Mouse (Mus musculus): ENCODE results near the gene Chmp6. TPM values are rescaled to one million over a fixed set of nuclear protein-coding genes. Genes with fewer than 3 reads are reported as not detected.

Chmp6 gene
- polyA plus RNA-seq, 1 experiment from 2014 or later: 94.0 TPM

DNA sequence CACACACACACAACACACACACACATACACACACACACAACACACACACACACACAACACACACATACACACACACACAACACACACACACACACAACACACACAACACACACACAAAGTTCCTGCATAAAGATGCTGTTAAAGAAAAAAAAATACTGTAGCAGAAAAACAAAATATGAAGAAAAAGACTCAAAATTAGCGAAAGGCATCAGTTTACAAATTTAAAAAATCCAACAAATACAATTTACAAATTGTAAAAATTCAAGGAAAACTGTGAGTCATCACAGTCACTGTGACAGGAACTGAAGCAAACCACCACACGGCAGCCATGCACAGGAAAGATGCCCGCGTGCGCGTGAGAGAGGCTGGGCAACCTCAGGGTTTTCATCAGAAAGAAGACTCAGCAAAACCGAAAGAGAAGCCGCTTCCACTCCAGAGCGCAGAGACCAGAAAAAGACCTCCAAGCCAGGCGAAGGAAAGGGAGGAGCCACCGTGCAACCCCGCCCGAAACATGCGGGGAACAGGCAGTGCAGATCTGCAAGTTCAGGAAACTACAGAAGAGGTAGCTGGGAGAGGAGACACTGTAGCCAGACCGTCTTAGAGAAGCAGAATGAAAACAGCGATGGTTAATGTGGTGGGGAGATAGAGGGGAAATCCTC lies 14.9 kb downstream of the Chmp6 start:
- 66% methylated on average over 16 of the region's 16 CpGs for WGBS
- Histone ChIP-seq H3K4me3 (ENCODE audit: low read length) (no peak overlapping the region), H3K4me1 (ENCODE audit: control insufficient read depth, insufficient read depth, low read length) (peaks cover 4% of the 10 kb centered on the region; the same call in 1 of the 2 replicates), H3K27me3 (ENCODE audit: control insufficient read depth, insufficient read depth, low read length) (no peaks in the 10 kb centered on the region), H3K27ac (ENCODE audit: low read depth, low read length) (no peak overlapping the region), H3K4me2 (replicated peaks; ENCODE audit: low read depth, low read length) (no peak overlapping the region), H3K9ac (ENCODE audit: low read depth, low read length) (no peak overlapping the region), H3K9me3 (ENCODE audit: control insufficient read depth, low read length) (no peaks in the 10 kb centered on the region), H3K36me3 (ENCODE audit: control insufficient read depth, insufficient read depth, low read length) (no peaks in the 10 kb centered on the region)
- no peak for ATAC-seq (ENCODE audit: low FRiP score, low TSS enrichment)

DNA sequence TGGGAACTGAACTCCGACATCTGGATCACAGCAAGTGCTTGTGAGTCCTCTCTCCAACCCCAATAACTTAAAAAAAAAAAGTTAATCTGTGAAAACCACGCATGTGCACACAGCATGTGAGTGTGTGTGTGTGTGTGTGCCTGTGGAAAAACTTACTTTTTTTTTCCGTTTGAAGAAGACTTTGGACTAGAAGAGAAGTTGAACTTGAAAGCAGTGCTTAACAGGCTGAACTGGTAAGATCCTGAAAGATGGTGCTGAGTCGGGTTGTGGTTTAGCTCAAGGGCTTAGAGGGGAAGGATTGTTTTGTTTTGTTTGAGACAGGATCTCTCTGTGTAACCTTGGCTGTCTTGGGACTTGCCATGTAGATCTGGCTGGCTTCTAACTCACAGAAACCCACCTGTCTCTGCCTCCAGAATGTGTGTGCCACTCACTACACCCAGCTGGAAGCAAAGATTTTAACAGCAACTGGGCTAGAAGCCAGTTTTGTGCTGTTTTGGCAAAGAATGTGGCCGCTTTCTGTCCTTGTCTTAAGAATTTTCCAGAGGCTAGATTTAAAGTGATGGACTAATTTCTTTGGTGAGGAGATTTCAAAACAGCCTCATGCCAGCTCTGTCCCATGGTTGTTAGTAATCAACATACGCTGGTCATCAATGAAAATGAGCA lies 16.5 kb downstream of the Chmp6 start:
- no peaks in the 10 kb centered on the region; the same call in 1 of the 2 replicates for H3K36me3 ChIP-seq (ENCODE audit: control insufficient read depth, insufficient read depth, low read length)
- no peak overlapping the region for H3K4me3 ChIP-seq (ENCODE audit: low read length)
- H3K27me3 ChIP-seq (ENCODE audit: control insufficient read depth, insufficient read depth, low read length): no peaks in the 10 kb centered on the region
- WGBS: 86% methylated on average over 6 of the region's 6 CpGs
- ATAC-seq (ENCODE audit: low FRiP score, low TSS enrichment): no peak
- H3K4me2 ChIP-seq (replicated peaks; ENCODE audit: low read depth, low read length): no peak overlapping the region
- H3K9me3 ChIP-seq (ENCODE audit: control insufficient read depth, low read length): no peaks in the 10 kb centered on the region
- H3K4me1 ChIP-seq (ENCODE audit: control insufficient read depth, insufficient read depth, low read length): peaks cover 4% of the 10 kb centered on the region; the same call in 1 of the 2 replicates
- no peak overlapping the region for H3K27ac ChIP-seq (ENCODE audit: low read depth, low read length)
- H3K9ac ChIP-seq (ENCODE audit: low read depth, low read length): no peak overlapping the region

DNA sequence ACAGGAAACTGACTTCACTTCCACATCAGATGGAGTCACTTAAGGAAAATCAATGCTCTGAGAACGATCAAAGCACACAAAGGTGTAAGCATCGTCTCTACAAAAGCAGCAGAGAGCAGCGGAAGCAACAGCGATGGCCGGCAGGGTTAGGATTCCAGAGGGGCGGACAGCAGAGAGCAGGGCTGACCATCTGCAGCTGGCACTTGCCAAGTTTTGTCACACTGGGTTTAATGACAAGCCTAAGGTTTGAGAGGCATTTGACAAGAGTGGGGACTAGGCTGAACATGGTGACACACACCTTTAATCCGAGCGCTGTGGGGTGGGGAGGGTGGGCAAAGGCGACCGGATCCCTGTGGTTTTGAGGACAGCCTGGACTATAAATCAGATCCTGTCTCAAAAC lies 18.6 kb downstream of the Chmp6 start:
- H3K36me3 ChIP-seq (ENCODE audit: control insufficient read depth, insufficient read depth, low read length): no peaks in the 10 kb centered on the region; the same call in 1 of the 2 replicates
- no peaks in the 10 kb centered on the region for H3K27me3 ChIP-seq (ENCODE audit: control insufficient read depth, insufficient read depth, low read length)
- H3K9me3 ChIP-seq (ENCODE audit: control insufficient read depth, low read length): no peaks in the 10 kb centered on the region
- 45% methylated on average over 10 of the region's 10 CpGs for WGBS
- H3K4me1 ChIP-seq (ENCODE audit: control insufficient read depth, insufficient read depth, low read length): peaks cover 4% of the 10 kb centered on the region
- H3K4me3 ChIP-seq (ENCODE audit: low read length): no peak overlapping the region
- no peak for ATAC-seq (ENCODE audit: low FRiP score, low TSS enrichment)
- no peak overlapping the region for H3K27ac ChIP-seq (ENCODE audit: low read depth, low read length)
- H3K4me2 ChIP-seq (replicated peaks; ENCODE audit: low read depth, low read length): peak overlapping the region; percentile 21; the same call in 1 of the 2 replicates
- 0 out of 2 replicates have a peak overlapping the region, but pooled peaks have one; percentile 31 for H3K9ac ChIP-seq (ENCODE audit: low read depth, low read length)

DNA sequence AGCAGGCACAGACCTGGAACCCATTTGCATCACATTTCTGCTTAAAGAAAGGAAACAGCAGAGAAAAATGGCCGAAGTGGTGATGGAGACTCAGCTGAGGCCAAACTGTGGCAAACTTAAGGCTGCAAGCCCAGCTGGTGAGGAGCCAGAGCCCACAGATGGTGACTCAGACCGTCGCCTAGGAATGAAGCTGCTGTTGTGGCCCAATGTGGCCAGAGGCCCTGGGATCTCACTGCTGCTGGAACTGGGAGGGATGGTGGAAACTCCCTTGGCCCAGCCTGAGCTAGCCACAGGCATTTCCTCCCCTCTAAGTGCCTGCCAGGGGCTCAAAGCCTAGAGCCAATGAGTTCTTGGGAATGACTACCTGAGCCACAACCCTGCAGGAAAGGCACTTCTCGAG lies 19.9 kb downstream of the Chmp6 start:
- WGBS: 68% methylated on average over 4 of the region's 4 CpGs
- Histone ChIP-seq H3K4me3 (ENCODE audit: low read length) (no peak overlapping the region), H3K4me2 (replicated peaks; ENCODE audit: low read depth, low read length) (no peak overlapping the region), H3K9me3 (ENCODE audit: control insufficient read depth, low read length) (no peaks in the 10 kb centered on the region), H3K9ac (ENCODE audit: low read depth, low read length) (no peak overlapping the region), H3K4me1 (ENCODE audit: control insufficient read depth, insufficient read depth, low read length) (peaks cover 14% of the 10 kb centered on the region), H3K27ac (ENCODE audit: low read depth, low read length) (no peak overlapping the region), H3K27me3 (ENCODE audit: control insufficient read depth, insufficient read depth, low read length) (no peaks in the 10 kb centered on the region), H3K36me3 (ENCODE audit: control insufficient read depth, insufficient read depth, low read length) (no peaks in the 10 kb centered on the region; the same call in 1 of the 2 replicates)
- no peak for ATAC-seq (ENCODE audit: low FRiP score, low TSS enrichment)

DNA sequence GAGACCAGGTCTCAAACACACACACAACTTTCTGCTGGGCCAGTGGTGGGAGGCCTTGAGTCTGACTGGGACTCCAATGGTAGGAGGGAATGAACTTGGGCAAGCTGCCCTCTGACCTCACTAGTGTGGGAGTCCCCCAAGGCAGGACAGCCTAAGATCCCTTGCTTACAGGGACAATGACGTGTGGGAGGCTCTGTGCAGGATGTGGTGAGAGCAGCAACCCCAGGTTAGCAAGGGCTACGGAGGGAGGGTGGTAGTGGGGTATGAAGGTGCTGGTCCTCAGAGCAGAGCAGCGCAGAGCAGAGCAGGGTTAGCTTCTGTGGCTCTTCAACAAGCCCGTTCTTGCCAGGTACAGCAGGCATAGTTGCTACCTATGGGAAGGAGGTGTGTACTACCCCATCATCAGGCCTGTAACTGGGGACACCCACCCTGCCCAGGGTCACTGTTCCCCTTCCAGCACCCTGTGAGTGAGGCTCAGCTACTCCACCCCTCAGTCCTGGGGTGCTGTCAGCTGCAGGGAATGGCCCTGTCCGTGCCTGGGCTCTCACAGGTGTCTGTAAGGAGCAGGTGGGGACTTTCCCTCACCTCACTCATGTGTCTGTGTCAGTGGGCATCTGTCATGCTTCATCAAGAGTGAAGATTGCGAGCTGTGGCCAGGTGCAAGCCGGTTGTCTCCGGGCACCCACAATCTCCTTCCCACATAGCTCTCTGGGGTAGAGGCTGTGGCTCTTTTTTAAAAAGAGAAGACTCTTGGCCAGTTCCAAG lies 20.8 kb downstream of the Chmp6 start:
- H3K9me3 ChIP-seq (ENCODE audit: control insufficient read depth, low read length): no peaks in the 10 kb centered on the region
- H3K36me3 ChIP-seq (ENCODE audit: control insufficient read depth, insufficient read depth, low read length): no peaks in the 10 kb centered on the region; the same call in 1 of the 2 replicates
- 74% methylated on average over 8 of the region's 8 CpGs for WGBS
- no peak overlapping the region for H3K9ac ChIP-seq (ENCODE audit: low read depth, low read length)
- no peak overlapping the region for H3K4me2 ChIP-seq (replicated peaks; ENCODE audit: low read depth, low read length)
- no peak overlapping the region for H3K27ac ChIP-seq (ENCODE audit: low read depth, low read length)
- H3K4me1 ChIP-seq (ENCODE audit: control insufficient read depth, insufficient read depth, low read length): peaks cover 23% of the 10 kb centered on the region
- ATAC-seq (ENCODE audit: low FRiP score, low TSS enrichment): no peak
- no peak overlapping the region for H3K4me3 ChIP-seq (ENCODE audit: low read length)
- H3K27me3 ChIP-seq (ENCODE audit: control insufficient read depth, insufficient read depth, low read length): no peaks in the 10 kb centered on the region

DNA sequence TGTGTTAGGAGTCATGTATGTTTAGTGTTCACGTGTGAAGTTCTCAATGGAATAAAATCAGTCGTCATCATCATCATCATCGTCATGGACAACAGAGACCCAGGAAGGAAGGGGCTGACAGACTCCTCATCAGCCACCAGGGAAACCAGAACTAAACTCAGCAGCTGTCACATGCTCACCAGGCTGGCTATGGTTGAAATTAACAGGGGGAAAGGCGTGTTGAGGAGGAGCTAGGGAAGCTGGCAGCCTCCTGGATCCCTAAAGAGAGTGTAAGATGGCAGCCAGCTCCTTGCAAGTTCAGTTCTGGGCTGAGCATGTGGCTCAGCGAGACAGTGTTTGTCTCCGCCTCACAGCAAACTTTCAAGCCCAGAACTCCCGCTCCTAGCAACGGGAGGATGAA lies 21.5 kb downstream of the Chmp6 start:
- no peak overlapping the region for H3K9ac ChIP-seq (ENCODE audit: low read depth, low read length)
- no peaks in the 10 kb centered on the region; the same call in 1 of the 2 replicates for H3K36me3 ChIP-seq (ENCODE audit: control insufficient read depth, insufficient read depth, low read length)
- H3K27ac ChIP-seq (ENCODE audit: low read depth, low read length): no peak overlapping the region
- no peak overlapping the region for H3K4me2 ChIP-seq (replicated peaks; ENCODE audit: low read depth, low read length)
- H3K4me1 ChIP-seq (ENCODE audit: control insufficient read depth, insufficient read depth, low read length): peaks cover 31% of the 10 kb centered on the region
- no peaks in the 10 kb centered on the region for H3K9me3 ChIP-seq (ENCODE audit: control insufficient read depth, low read length)
- 82% methylated on average over 8 of the region's 8 CpGs for WGBS
- no peak for ATAC-seq (ENCODE audit: low FRiP score, low TSS enrichment)
- H3K4me3 ChIP-seq (ENCODE audit: low read length): no peak overlapping the region
- no peaks in the 10 kb centered on the region for H3K27me3 ChIP-seq (ENCODE audit: control insufficient read depth, insufficient read depth, low read length)

DNA sequence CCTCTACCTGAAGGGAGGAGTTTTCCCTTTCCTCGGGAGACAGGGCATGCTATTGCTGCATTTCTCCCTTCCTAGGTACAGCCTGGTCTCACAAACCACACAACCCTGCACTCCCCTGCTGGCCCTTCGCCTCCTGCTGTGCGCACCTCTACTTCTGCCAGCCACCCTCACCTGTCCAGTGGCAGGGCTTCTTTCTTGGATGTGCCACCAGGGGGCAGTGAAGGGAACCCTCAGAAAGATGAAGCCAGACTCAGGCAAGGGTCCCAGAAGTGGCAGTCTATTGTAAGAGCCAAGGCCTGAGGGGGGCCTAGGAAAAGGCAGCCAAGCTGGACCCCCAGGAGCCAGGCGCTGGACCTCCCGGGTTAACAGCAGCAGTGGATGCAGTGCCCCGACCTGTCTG lies 22.2 kb downstream of the Chmp6 start:
- no peak overlapping the region for H3K9ac ChIP-seq (ENCODE audit: low read depth, low read length)
- WGBS: 31% methylated on average over 6 of the region's 6 CpGs
- H3K27me3 ChIP-seq (ENCODE audit: control insufficient read depth, insufficient read depth, low read length): no peaks in the 10 kb centered on the region
- H3K36me3 ChIP-seq (ENCODE audit: control insufficient read depth, insufficient read depth, low read length): no peaks in the 10 kb centered on the region; the same call in 1 of the 2 replicates
- H3K4me2 ChIP-seq (replicated peaks; ENCODE audit: low read depth, low read length): no peak overlapping the region
- H3K27ac ChIP-seq (ENCODE audit: low read depth, low read length): no peak overlapping the region
- no peak overlapping the region for H3K4me3 ChIP-seq (ENCODE audit: low read length)
- H3K4me1 ChIP-seq (ENCODE audit: control insufficient read depth, insufficient read depth, low read length): peaks cover 38% of the 10 kb centered on the region
- no peak for ATAC-seq (ENCODE audit: low FRiP score, low TSS enrichment)
- H3K9me3 ChIP-seq (ENCODE audit: control insufficient read depth, low read length): no peaks in the 10 kb centered on the region

DNA sequence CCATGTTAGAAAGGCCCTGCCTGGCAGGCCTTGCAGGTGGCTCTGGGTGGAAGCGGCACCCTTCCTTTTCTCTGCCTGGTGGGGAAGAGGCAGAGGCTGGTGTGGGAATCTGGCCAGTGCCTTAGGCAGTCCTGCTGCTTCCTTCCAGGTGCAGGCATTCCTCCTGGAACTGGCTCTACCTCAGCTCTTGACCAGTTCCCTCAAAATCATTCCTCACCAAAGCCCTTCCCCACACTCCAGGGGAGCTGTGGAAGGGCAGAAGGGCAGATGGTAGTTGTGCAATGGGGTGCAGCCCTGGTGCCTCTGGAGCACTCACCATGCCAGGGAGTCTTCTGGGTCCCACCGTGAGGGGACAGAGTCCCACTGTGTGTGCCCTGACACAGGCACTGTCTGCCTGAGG lies 23.2 kb downstream of the Chmp6 start:
- no peak overlapping the region for H3K27ac ChIP-seq (ENCODE audit: low read depth, low read length)
- peaks cover 47% of the 10 kb centered on the region for H3K4me1 ChIP-seq (ENCODE audit: control insufficient read depth, insufficient read depth, low read length)
- no peak overlapping the region for H3K4me2 ChIP-seq (replicated peaks; ENCODE audit: low read depth, low read length)
- no peaks in the 10 kb centered on the region for H3K9me3 ChIP-seq (ENCODE audit: control insufficient read depth, low read length)
- 88% methylated on average over 2 of the region's 2 CpGs for WGBS
- ATAC-seq (ENCODE audit: low FRiP score, low TSS enrichment): no peak
- H3K9ac ChIP-seq (ENCODE audit: low read depth, low read length): no peak overlapping the region
- H3K4me3 ChIP-seq (ENCODE audit: low read length): no peak overlapping the region
- H3K36me3 ChIP-seq (ENCODE audit: control insufficient read depth, insufficient read depth, low read length): no peaks in the 10 kb centered on the region; the same call in 1 of the 2 replicates
- no peaks in the 10 kb centered on the region for H3K27me3 ChIP-seq (ENCODE audit: control insufficient read depth, insufficient read depth, low read length)

DNA sequence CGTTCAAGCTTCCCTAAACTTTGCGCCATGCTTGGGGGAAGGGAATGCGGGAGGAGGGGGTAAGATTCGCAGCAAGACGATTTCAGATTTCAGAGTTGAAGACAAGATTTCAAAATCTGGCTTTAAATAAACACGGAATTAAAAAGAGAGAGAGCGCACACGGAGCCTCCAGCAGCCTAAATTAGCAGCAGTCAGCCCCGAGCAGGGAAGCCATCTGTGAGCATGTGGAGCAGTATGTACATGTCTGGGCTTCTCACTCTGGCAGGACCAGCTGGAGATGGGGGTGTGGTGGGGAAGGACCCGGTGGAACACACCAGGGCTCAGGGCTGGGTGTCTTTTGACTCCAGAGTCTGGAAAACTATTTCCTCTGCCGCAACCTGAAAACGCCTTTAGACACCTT lies 24.0 kb downstream of the Chmp6 start:
- no peak for ATAC-seq (ENCODE audit: low FRiP score, low TSS enrichment)
- H3K4me2 ChIP-seq (replicated peaks; ENCODE audit: low read depth, low read length): no peak overlapping the region
- 63% methylated on average over 12 of the region's 12 CpGs for WGBS
- no peaks in the 10 kb centered on the region for H3K9me3 ChIP-seq (ENCODE audit: control insufficient read depth, low read length)
- H3K27ac ChIP-seq (ENCODE audit: low read depth, low read length): no peak overlapping the region
- no peak overlapping the region for H3K9ac ChIP-seq (ENCODE audit: low read depth, low read length)
- H3K4me1 ChIP-seq (ENCODE audit: control insufficient read depth, insufficient read depth, low read length): peaks cover 52% of the 10 kb centered on the region
- H3K27me3 ChIP-seq (ENCODE audit: control insufficient read depth, insufficient read depth, low read length): no peaks in the 10 kb centered on the region
- H3K4me3 ChIP-seq (ENCODE audit: low read length): no peak overlapping the region
- no peaks in the 10 kb centered on the region; the same call in 1 of the 2 replicates for H3K36me3 ChIP-seq (ENCODE audit: control insufficient read depth, insufficient read depth, low read length)
